Mouse (Mus musculus) erythroblast, embryonic 14.5 days (primary cell): Measurements from ENCODE around the gene Rufy1.

Source experiments
- GATA1 ChIP-seq: IDR thresholded peaks from 2 replicates; pipeline ENCODE4 v1.6.1; 2012; ENCODE audit warnings: low read length, inconsistent platforms, mixed read lengths
- TAL1 ChIP-seq: IDR thresholded peaks from 3 replicates; pipeline ENCODE4 v1.6.1; 2012; ENCODE audit warnings: low read length, inconsistent platforms, mixed read lengths

GRCm38 (mm10) chr11:50426056-50426455 lies 4.9 kb downstream of the Rufy1 start:
- no peak for TF ChIP-seq GATA1
- TF ChIP-seq TAL1 = no peak
